Mouse (Mus musculus) adrenal gland, postnatal 36 days (tissue): ENCODE measurements around the gene Atad5. TPM values are rescaled to one million over a fixed set of nuclear protein-coding genes. Genes with fewer than 3 reads are reported as not detected.

Experiments used
- DNase-seq, 2 experiments: peaks; one replicate each; pipeline ENCODE4 v3.0.0; 2021; ENCODE audit warnings: mixed read lengths in 1 of 2
- total RNA-seq, 2 experiments: library from RNA; stranded (reverse); gene quantifications; 2 replicates each; pipeline ENCODE4 v1.2.3; 2021

Gene Atad5
- total RNA-seq, 2 experiments from 2014 or later, result 2.2 to 2.3 TPM

- DNase-seq, result no peak
Observed at GRCm38 (mm10) chr11:80150566-80150965, 61.4 kb downstream of the Atad5 start.

- no peak for DNase-seq
Observed at GRCm38 (mm10) chr11:80151541-80151940, 62.3 kb downstream of the Atad5 start.

GRCm38 (mm10) chr11:80152376-80152775 is 63.2 kb downstream of the Atad5 start:
- no peak for DNase-seq

- DNase-seq, result peak; percentile 97
Observed at GRCm38 (mm10) chr11:80153857-80154495, 64.8 kb downstream of the Atad5 start, which contains the start of gene Adap2. Gene Adap2 (plus strand): TSS chr11:80154105.

- DNase-seq, result no peak
Observed at GRCm38 (mm10) chr11:80154501-80154900, 65.3 kb downstream of the Atad5 start.

- no peak for DNase-seq
Observed at GRCm38 (mm10) chr11:80155541-80155940, 66.3 kb downstream of the Atad5 start.

- no peak for DNase-seq
Observed at GRCm38 (mm10) chr11:80155961-80156360, 66.8 kb downstream of the Atad5 start.

- no peak for DNase-seq
Observed at GRCm38 (mm10) chr11:80156841-80157240, 67.6 kb downstream of the Atad5 start.

GRCm38 (mm10) chr11:80159018-80159417 is 69.8 kb downstream of the Atad5 start:
- no peak for DNase-seq

- no peak for DNase-seq
Observed at GRCm38 (mm10) chr11:80161041-80161440, 71.8 kb downstream of the Atad5 start.

GRCm38 (mm10) chr11:80163362-80164116 is 74.3 kb downstream of the Atad5 start:
- DNase-seq, result no peak

GRCm38 (mm10) chr11:80164224-80164623 is 75.0 kb downstream of the Atad5 start:
- no peak for DNase-seq

GRCm38 (mm10) chr11:80168121-80168520 is 78.9 kb downstream of the Atad5 start:
- no peak for DNase-seq

- DNase-seq, result no peak
Observed at GRCm38 (mm10) chr11:80168611-80169249, 79.5 kb downstream of the Atad5 start.

- DNase-seq, result no peak
Observed at GRCm38 (mm10) chr11:80169629-80170028, 80.4 kb downstream of the Atad5 start.

- no peak for DNase-seq
Observed at GRCm38 (mm10) chr11:80170351-80170750, 81.2 kb downstream of the Atad5 start.

GRCm38 (mm10) chr11:80171884-80172283 is 82.7 kb downstream of the Atad5 start:
- DNase-seq, result peak; percentile 81 to 85

GRCm38 (mm10) chr11:80173963-80174670 is 84.9 kb downstream of the Atad5 start:
- DNase-seq, result no peak

- DNase-seq, result peak; percentile 41 to 53
Observed at GRCm38 (mm10) chr11:80176911-80177895, 88.0 kb downstream of the Atad5 start.

- no peak for DNase-seq
Observed at GRCm38 (mm10) chr11:80178316-80178715, 89.1 kb downstream of the Atad5 start.
